Mouse (Mus musculus) lung, postnatal 4 days (tissue): ENCODE data around the gene Cenpb.

Experiments
- DNase-seq, 2 experiments: peaks; one replicate each; pipeline ENCODE4 v3.0.0; 2021

Cenpb gene

DNA sequence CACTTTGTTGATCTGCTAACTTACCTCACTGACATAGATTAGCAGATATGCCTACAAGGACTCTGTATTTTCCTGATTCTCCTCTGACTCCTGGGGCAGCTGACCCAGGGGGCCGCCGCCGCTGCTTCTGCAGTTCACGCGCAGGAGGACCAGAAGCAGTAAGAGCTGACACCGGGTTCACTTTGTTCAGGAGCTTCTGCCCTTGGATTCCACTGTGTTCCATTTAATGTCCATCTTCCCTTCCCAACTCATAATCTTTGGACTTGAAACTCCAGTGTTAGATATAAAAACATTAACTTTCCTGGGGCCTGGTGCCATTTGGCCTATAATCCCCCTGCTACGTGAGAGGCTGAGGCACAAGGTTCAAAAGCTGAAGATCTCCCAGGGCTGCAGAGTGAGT, 15.9 kb downstream of the Cenpb start:
- DNase-seq: no peak

DNA sequence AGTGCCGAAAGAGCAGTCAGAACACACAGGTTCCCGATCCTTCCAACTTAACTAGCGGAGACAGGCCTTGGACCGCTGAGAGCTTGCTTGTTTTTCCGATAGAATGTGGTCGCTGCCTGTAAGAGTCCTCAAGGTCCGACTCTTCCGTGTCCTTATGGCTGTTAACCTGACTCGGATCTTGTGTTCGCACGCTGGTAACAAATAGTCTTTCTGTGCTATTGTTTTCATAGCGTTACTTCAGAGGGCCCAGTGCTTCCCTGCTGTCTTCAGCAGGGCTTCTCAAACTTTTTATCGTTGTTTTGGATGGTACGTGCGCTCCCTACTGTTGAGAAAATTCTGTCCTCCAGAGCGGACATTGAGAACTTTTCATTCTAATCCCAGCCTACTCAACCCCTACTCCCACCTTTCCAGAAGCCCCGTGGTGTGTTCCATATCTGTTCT, 19.2 kb downstream of the Cenpb start:
- DNase-seq: no peak

DNA sequence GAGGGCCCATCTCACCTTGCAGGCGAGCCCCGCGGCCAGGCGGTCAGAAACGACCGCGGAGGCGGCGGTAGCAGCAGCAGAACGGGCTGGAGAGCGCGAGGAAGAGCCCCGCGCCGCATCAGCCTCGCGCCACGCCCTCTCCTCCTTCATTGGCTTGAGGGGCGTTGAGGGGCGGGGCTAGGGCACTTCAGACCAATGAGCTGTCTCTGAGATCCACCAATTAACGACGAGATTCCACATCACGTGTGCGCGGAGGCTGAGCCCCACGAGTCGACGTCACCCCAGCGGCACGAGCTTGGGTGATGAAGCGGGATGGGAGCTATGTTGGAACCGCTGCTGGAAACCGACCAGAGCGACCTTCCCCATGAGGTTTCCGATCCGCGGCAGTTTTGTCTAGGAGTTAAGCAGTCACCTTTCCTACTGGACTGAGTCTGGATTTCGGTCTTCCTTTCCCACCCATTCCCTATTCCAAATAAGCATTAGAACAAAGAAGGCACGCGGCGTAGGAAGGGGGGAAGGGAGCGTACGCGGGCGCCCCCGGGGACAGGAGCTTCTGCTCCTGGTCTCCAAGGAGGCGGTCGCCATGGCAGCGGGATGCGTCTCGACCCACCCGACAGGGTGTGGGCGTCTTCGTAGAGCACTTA, 19.8 kb downstream of the Cenpb start, which contains the start of gene 1700037H04Rik:
Gene 1700037H04Rik, minus strand, starts transcription at position 144 of the 644 bp plus-strand sequence.
- DNase-seq: peak; percentile 97

DNA sequence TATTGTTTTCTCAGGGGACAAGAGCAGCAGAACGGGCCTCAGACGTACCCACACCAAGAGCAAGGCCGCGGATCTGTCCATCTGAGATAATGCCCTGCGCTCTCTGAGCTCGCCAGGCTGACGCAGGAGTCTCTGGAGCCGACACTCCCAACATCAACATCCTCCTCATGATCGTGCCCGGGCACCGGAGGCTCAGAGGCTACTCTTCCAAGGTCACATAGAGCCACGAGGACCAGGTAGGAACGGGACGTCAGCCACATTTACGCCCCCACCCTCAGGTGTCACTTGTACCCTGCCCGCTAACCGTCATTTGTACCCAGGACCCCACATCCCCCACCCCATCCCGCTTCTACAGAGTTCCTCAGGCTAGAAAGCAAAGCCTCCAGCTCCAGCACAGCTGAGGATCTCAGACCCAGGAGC, 20.4 kb downstream of the Cenpb start:
- DNase-seq: peak; percentile 62 to 63

DNA sequence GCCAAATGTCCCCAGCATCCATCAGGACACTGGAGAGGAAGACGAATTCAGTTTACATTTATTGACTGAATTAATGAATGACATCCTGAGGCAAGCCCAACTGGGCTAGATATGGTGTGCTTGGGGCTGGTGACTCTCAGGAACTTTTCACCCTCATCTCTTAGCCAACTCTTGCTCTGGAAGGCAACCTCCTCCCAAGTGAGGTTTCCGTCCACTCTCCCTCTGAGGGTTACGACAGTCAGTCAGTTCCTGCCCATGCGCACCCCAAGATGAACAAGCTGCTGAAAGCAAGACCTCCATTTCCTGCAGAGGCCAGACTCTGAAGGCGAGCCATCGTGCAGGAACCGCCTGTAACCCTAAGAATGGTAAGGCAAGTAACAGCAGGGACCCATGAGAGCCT, 22.9 kb downstream of the Cenpb start:
- DNase-seq: no peak

DNA sequence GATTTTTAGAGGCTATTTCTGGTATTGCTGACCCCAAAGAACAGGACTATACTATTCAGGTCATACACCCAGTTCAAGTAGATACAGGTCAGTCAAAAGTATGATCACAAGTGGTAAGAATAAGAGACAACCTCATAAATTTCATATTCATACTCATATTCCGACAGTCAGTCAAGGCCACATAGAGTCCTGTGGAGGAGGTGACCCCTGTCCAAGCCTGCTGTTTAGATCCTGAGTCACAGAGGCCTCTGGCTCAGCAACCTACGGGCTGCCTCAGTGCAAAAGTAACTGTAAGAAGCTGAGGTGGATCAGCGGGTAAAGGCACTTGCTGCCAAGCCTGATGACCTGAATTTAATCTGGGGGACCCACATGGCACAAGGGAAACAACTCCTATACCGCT, 25.8 kb downstream of the Cenpb start:
- no peak for DNase-seq

DNA sequence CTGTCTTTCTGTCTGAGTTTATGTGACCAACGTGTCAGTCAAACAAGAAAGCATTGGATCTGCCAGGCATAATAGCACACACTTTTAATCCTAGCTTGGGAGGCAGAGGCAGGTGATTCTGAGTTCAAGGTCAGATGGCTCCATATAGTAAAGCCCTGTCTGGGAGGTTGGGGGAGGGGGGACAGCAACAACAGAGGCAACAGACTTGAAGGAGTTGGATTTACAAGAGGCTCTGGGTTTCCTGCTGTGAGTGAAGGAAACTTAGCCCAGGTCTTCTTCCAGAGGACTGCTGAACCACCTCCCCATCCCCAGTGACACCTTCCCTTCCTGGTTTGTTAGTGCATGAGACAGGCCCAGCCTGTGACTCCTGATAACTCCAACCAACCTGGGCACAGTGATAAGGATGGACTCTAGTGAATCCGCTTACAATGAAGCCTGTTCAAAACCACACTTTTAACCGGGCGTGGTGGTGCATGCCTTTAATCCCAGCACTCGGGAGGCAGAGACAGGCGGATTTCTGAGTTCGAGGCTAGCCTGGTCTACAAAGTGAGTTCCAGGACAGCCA, 27.6 kb downstream of the Cenpb start:
- no peak for DNase-seq

DNA sequence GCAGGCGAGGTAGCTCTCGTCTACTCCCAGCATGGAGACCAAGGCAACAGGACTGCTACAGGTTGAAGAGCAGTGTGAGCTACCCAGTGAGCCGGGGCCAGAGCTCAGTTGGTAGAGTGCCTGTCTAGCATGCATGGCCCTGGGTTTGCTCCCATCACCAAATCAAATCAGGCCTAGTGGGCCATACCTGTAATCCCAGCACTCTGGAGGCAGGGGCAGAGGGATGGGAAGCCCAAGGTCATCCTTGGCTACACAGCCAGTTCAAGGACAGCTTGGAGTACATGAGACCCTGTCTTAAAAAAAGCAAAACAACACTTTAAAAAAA, 30.7 kb downstream of the Cenpb start:
- DNase-seq: no peak

DNA sequence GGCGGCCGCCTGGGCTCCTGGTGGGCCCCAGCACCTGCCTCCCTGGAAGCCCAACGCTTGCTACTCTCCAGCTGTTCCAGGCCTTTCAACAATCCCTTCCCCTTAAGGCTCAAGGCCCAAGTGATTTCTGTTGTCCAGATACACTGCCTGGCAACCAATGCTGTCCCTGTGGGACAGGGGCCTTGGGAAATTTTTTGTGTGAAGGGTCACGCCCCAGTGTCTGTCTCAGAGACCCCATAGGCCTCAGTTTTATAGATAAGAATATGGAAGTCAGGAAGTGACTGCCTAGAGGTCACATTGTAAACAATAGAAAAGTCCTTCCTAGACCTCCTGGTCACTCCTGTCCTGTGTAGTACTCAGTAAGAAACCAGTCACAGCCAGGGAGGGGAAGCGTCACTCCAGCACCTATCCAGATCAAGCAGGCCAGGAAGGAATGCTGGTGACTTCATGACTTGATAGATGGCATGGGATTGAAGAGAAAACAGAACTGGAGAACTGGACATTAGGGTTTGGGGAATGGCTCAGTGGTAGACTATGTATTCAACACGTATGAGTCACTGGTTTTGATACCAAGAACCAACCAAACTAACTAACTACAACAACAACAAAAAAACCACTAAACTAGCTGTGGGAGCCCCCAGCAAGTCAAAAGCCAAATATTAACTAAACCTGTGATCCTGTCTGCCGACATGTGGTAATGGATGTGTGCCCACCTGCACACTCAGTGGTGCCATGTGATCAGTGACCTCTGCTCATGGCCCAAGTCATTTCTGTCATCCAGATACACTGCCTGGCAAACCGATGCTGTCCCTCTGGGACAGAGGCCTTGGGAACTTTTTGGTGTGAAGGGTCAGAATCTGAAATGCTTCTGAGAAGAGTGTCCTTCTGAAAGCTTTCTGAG, 31.3 kb downstream of the Cenpb start:
- DNase-seq: no peak

DNA sequence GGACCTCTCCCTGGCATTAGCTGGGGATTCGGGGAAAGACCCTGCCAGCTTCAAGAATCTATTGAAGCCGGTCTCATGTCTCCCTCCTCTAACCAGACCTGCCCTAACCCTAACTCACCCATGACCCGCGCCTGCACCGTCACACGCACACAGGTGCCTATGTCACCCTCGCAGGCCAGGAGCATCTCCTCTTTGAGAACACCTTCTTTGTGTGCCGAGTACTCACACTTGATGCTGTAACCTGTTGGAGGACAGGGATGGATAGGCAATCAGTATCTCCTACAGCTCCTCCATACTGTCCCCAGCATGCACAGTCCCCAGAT, 32.9 kb downstream of the Cenpb start:
- DNase-seq: no peak

DNA sequence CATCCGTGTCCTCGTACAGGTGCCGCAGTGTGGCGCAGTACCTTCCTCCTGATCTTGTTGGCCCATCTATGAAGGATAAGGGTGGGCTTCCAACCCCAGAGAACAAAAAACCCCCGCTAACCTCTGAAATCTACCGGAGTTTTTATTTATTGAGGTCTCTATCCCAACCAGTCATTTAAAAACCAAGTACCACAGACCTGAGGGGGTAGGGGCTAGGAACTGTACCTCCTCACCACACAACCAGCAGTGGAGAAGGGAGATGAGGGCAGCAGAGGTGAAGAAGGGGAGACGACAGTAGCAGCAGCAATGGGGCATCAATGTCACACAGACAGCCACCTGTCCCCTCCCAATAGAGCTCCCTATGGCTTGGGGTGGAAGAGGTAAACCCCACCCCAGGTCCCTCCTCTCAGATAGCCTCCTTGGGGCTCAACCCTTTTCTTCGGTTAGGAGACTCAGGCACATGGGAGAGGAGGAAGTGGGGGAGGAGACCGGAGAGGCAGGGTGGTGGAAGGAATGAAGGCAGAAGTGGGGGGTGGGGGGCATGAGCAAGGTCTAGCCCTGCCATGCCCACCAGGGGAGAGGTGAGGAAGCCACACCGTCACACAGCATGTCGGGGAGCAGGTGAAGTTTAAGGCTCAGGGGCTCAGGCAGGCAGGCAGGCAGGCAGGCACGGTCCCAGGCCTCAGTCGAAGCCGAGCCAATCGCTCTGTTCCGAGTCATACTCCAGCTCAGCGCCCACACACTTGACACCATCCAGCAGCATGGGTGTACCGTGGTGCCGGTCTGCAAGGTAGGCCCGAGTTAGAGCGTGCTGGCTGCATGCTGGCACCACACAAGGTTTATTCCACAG, 33.4 kb downstream of the Cenpb start:
- no peak for DNase-seq

DNA sequence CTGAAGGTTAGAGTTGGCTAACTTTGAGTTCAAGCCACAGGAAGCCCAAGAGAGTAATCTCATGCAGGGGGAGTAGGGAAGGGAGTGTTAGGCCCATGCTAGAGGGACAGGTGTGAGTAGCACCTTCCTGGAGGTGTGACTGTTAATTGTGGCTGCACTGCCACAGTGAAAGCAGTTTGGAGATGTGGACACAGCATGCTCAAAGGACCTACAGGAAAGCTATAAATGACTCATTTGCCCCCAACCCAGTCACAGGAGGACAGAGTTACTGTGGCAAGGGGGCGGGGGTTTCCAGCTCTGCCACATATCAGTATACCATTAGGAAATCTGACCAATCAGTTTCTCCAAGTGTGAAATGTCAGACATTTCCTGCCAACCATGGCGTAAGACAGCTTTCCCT, 34.3 kb downstream of the Cenpb start:
- no peak for DNase-seq

DNA sequence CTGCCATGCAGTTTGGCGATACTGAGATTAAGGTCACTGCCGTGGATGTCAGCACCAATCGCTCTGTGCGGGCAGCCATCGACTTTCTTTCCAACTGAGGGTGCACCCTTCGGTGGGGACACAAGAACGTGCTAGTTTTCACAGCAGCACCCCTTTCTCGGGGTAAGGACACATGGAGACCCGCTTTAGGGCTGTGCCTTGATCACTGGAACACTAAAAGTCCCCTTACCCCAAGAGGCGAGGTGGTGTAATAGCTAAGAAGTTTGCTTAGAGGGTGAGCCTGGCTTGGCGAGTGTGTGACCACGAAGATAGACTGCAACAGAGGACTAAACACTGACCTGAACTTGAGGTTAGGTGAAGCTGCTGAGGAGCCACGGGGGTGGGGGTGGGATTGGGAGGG, 34.7 kb downstream of the Cenpb start:
- DNase-seq: no peak

DNA sequence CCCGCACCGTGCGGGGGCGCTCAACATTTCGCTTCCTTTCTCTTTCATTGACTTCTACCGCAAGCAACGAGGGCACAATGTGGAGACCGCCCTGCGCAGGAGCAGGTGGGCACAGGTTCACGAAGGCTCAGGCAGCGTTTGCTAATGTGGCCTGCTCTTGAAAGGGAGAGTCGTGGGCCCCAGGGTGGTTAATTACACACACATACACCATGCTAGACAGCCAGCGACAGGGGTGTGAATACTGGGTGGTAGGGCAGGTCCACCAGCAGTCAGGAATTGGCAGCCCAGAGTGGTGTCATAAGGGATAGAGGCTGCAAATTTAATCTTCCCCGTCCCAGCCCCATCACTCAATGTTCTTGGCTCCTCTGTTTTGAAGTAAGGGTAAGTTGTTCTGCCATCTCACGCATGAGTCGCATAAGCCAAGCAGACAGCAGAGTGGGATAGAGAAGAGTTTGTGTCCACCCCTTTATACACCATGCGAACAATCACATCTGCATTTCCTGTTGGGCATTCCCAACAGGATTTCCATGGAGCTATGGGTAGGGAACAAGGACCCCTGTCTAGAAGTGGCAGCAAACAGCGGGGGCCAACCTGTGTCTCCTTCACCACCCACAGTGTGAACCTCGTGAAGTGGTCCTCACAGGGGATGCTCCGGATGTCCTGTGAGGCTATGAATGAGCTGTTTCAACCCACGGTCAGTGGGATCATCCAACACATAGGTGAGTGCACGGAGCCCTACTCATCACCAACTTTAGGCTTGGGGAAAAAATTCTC, 36.7 kb downstream of the Cenpb start:
- no peak for DNase-seq

DNA sequence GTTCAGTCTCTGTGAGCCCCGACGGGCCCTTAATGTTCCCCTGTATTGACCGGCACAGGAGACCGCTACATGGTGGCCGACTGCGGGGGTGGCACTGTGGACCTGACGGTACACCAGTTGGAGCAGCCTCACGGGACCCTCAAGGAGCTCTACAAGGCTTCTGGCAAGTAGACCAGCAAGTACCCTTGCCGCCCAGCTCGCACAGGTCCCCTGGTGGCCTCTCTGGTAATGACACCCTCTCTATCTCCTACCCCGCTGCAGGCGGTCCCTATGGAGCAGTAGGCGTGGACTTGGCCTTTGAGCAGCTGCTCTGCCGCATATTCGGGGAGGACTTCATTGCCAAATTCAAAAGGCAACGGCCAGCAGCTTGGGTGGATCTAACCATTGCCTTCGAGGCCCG, 37.3 kb downstream of the Cenpb start:
- peak; percentile 85 to 89 for DNase-seq

DNA sequence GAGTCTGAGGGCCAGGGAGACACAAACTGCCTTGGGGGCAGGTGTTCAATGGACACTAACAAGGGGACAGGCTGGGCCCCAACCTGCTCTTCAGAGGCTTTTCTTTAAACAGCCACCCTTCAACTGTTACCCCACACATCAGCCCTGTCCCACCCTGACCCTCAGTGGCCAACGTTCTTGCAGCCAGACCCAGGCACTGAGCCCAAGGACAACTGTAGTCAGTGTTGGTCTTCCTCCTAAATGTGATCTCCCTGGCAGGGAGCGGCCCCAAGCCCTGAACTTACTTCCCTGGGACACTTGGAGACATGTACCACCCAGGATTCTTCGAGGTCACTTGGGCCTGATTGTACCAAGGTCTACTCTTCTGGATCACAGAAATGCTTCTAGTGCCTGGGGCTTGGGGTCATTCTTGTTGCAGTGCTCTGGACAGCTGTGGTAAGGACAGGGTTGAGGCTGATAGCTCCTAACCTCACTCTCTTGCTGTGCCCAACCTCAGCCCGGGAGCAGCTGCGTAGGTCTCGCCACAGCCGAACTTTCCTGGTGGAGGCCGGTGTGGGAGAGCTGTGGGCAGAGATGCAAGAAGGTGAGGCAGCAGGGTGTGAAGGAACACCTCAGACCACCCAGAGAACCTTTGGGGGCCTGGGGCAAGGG, 38.4 kb downstream of the Cenpb start:
- DNase-seq: no peak

DNA sequence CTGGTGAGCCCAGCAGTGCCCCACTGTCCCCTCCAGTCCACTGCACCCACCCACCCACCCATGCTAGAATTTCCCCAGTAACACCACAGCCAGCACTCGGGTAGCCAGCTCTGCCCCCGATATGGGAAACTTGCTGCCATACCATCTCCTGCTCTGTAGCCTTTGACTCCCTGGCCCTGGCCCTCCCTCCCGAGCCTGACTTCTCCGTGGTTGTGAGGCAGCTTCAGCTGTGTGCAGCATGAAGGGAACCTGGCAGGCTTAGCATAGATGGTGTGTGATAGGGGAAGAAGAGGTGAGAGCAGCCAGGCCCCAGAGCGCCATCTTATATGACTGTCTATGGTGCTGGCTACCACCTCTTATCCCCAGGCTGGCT, 39.3 kb downstream of the Cenpb start:
- no peak for DNase-seq

DNA sequence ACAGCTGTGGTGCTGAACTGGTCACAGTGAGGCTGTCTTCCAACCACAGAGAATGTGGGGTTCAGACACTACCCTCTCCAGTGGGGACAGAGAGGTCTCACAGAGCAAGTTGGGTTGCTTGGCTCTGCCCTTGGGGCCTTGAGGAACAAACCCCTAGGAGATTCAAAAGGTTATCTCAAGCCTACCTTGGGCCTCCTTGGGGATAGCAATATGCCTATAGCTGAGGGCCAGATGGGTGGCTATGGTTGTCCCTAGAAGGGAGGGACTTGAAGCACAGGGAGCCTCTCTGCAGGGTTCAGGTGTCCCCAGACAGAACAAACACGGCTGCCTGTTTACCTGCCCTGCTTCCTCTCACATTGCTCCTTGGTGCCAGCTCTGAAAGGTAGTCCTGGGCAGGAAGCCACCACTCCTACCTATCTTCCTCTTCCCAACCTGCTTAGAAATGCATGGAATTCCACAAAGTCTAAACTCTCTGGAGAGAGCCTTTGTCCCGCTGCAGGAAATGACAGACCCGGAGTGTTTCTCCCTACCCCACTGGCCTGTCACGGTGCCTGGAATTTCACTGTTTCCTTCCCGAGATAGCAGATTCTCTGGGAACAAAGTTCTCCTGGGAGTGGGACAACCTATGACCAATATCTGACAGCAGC, 39.9 kb downstream of the Cenpb start:
- peak; percentile 41 to 62 for DNase-seq

DNA sequence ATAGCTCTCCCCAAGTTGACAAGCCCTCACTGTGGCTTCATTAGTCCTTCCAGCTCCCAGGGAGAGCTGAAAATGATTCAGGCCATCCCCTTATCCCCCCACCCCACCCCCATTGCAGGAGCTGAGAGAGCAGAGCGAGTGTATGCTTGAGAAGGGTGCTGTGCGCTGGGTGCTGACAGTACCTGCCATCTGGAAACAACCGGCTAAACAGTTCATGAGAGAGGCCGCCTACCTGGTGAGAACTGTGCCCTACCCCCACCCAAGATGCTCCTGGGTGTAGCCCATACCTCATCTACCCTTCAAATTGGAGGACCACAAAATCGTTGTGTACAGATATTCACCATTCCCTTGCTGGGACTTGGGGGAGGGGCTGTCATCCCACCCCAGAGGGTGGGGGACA, 40.6 kb downstream of the Cenpb start:
- DNase-seq: no peak

DNA sequence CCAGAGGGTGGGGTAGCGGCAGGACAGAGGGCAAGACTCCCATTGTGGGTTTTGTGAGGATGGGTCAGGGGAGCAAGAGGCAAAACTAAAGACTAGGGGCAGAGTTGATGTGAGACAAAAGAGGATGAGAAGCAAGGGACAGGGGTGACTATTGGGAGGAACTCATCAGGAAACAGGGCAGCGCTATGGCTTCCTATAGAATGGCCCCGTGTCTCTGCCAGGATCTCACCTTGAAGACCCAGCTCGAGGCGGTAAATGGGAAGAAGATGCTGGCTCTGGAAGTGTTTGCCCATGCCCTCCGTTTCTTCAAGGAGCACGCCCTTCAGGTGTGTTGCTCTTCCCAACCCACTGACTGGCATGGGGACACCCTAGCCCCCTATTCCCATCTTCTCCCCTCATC, 41.1 kb downstream of the Cenpb start:
- no peak for DNase-seq

DNA sequence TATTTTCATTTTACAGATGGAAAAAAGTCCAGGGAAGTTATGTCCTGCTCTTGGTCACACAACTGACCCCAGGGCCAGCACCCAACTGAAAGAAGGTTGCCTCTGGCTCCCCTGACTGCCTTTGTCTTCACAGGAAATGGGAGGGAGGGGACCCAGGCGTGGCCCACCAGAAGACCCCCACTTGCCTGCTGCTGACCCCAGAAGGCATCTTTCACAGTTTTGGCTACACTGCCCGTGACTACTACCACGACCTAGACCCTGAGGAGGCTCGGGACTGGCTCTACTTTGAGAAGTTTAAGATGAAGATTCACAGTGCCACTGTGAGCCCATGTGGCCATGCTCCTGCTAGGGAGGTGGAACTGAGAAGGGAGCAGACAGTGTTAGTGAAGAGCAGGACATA, 41.6 kb downstream of the Cenpb start:
- DNase-seq: peak in 1 of 2 experiments; percentile 16
